Comparison of ENCODE assay signal across 8 mouse cellular contexts in the genomic region with DNA sequence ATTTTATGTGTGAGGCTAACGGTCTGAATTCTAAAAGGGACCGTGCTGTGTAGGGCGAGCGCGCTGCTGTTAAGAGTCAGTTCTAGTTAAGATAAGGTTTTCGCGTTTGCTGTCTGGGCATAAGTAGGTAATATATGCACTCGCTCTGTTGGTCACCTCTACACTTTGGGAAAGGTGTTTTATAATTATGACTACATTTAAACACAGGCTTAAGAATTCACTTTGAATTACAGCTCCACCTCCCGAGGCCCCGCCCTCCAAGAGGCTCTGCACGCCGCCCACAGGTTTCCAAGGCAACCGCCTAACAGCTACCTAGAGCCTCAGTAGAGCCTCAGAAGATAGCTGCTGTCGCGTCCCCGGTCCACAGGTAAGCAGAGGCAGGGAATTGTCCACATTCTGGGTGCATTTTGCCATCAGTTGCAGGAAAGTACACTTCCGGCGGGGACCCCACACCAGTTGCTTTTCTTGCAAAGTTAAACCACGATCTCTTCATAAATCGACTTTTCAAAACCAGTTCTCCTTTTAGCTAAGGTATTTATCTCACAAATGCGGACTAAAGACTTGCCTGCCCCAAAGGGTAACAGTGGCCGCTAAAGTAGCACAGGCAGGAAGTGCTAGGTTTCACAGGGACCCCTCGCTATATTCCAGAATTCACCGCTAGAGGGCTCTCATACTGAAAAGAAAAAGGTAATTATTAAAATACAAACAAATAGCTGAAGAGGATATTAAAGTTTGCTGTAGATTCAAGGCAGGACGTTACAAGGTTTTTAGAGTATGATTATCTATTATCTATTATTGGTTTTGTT. TPM values are rescaled to one million over a fixed set of nuclear protein-coding genes. Genes with fewer than 3 reads are reported as not detected.
DNase-seq lines count a peak whose midpoint lies in the region; ATAC-seq lines count a peak whose summit lies in the region.

A gene (plus strand): TSS at position 342 of the 806 bp plus-strand sequence.

- no peaks in the 10 kb centered on the region for H3K27me3 ChIP-seq in intestine, embryonic 15.5 days (replicated peaks)

- H3K4me2 ChIP-seq in intestine, embryonic 15.5 days (replicated peaks), result peak within 1 kb of the TSS; percentile 90

- WGBS in intestine, embryonic 15.5 days, result under 1% methylated on average over 25 of the region's 25 CpGs

- peak within 1 kb of the TSS; percentile 48 for H3K27ac ChIP-seq in intestine, embryonic 15.5 days

- DNase-seq in adrenal gland, adult 2 months, result peak; percentile 91
- peak; percentile 75 for DNase-seq in embryo, embryonic 11.5 days (ENCODE audit: low read depth, low spot score)
- DNase-seq in gastrocnemius, postnatal 36 days, result peak; percentile 71 to 79
- peak; percentile 86 to 88 for DNase-seq in left cerebral cortex, postnatal 14 days (ENCODE audit: low spot score in 2 of 2)
- DNase-seq in right cerebral cortex, postnatal 14 days, result peak; percentile 81
- DNase-seq in urinary bladder, postnatal 25 days (ENCODE audit: low spot score), result peak; percentile 78

- peak within 1 kb of the TSS; percentile 78 for H3K9ac ChIP-seq in intestine, embryonic 15.5 days

- peak within 1 kb of the TSS; percentile 86 for H3K4me3 ChIP-seq in intestine, embryonic 15.5 days (replicated peaks)

- peak; percentile 88 for ATAC-seq in intestine, embryonic 15.5 days
- peak; percentile 94 for ATAC-seq in megakaryocyte-erythroid progenitor cell, adult 5-6 weeks (replicated peaks; ENCODE audit: low FRiP score, low TSS enrichment, poor library complexity, severe bottlenecking)

- intact Hi-C loops in gastrocnemius, postnatal 36 days (cut with DNase I), result loop anchor here (10.0 kb wide), 2 partner anchors 201 to 381 kb away; no protein-coding TSS in a partner anchor
- intact Hi-C loops in left cerebral cortex, postnatal 14 days (cut with DNase I), result loop anchor here (10.0 kb wide), 2 partner anchors 91 to 201 kb away; no protein-coding TSS in a partner anchor

- H3K4me1 ChIP-seq in intestine, embryonic 15.5 days (replicated peaks), result no peaks in the 10 kb centered on the region

- H3K9me3 ChIP-seq in intestine, embryonic 15.5 days, result no peaks in the 10 kb centered on the region

- no peaks in the 10 kb centered on the region for H3K36me3 ChIP-seq in intestine, embryonic 15.5 days

RNA-seq across cellular contexts. Expression of the gene that starts here (rescaled TPM):
- not detected for total RNA-seq in adrenal gland, adult 2 months (2021)
- polyA plus RNA-seq in adrenal gland, adult 2 months (2012; rRNA removed), result not detected in 2 replicates
- total RNA-seq in gastrocnemius, postnatal 36 days (2021), result not detected
- 0.03 TPM in 1 of 2 replicates, not detected in the other for polyA plus RNA-seq in intestine, embryonic 15.5 days (2015; fragmentation: Nextera tagmentation; extraction: Ambion mirVana)
- under 1 TPM in 1 of 2 experiments, not detected in 1; 0.08 TPM for total RNA-seq in left cerebral cortex, postnatal 14 days (2021)
- not detected in 2 replicates for total RNA-seq in megakaryocyte-erythroid progenitor cell, adult 5-6 weeks (2014; fragmentation: Nextera tagmentation)
- total RNA-seq in megakaryocyte-erythroid progenitor cell, adult 5-6 weeks (2017), result not detected in 2 replicates

Comparison
In these comparisons a context has a peak if more than half of its experiments do, and no peak if none do; other contexts are left out.
1. Peak in every context shown above with its lines: DNase-seq, ATAC-seq, H3K4me3 ChIP-seq and H3K27ac ChIP-seq.
2. Peak in DNase-seq in adrenal gland, adult 2 months; RNA of the gene not detected or under 1 TPM.
3. Peak in DNase-seq in gastrocnemius, postnatal 36 days; RNA of the gene not detected or under 1 TPM.
4. Peak in ATAC-seq, H3K4me3 ChIP-seq, H3K27ac ChIP-seq, H3K9ac ChIP-seq and H3K4me2 ChIP-seq in intestine, embryonic 15.5 days; RNA of the gene not detected or under 1 TPM.
5. Peak in DNase-seq in left cerebral cortex, postnatal 14 days; RNA of the gene not detected or under 1 TPM.
6. Peak in ATAC-seq in megakaryocyte-erythroid progenitor cell, adult 5-6 weeks; RNA of the gene not detected or under 1 TPM.